ENCODE assay signal across 13 mouse cellular contexts in the genomic region with DNA sequence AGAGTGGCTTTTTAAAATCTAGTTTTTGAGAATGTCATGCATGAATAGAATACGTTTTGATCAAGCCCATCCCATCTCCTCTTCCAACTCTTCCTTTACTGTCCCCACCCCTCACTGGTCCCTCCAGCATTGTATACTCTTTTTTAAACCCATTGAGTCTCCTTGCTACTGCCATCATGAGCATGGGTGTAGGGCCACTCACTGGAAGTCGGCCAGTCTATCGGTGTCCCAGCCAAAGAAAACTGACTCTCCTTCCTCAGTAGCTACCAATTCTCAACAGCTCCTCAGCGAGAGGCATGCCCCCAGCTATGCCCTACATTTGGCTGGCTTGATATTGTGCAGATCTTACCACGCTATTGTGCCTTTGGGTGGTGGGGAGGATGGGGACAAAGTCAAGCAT. TPM values are rescaled to one million over a fixed set of nuclear protein-coding genes. Genes with fewer than 3 reads are reported as not detected.
A peak's percentile ranks its signal among the peaks of the same experiment; 100 is the strongest.
DNase-seq lines count a peak whose midpoint lies in the region; ATAC-seq lines count a peak whose summit lies in the region.
"Had no signal": no experiment of that assay in that cellular context is flagged by ENCODE, and none has a peak within 500 bp of the region (broad histone marks: within the 10 kb centered on the region; RNA-seq: fewer than 3 reads in every experiment).

No protein-coding gene starts in this region.

- DNase-seq in right cerebral cortex, postnatal 10 days (ENCODE audit: low spot score in 2 of 2), result peak; percentile 32 to 40
- DNase-seq in right cerebral cortex, postnatal 25 days, result no peak
- no peak for DNase-seq in adrenal gland, postnatal 14 days
- no peak for DNase-seq in urinary bladder, postnatal 14 days (ENCODE audit: low spot score)
- DNase-seq: adrenal gland, adult 8-10 months; cerebellum, adult 9-11 months; layer of hippocampus, adult 9-11 months; liver, embryonic 13.5 days had no signal

- peaks cover 48% of the 10 kb centered on the region for H3K4me1 ChIP-seq in kidney, embryonic 15.5 days
- H3K4me1 ChIP-seq in kidney, embryonic 14.5 days (ENCODE audit: control insufficient read depth, insufficient read depth, low read length), result peaks cover 26% of the 10 kb centered on the region
- H3K4me1 ChIP-seq in limb, embryonic 15.5 days, result peaks cover 29% of the 10 kb centered on the region
- H3K4me1 ChIP-seq: liver, embryonic 13.5 days had no signal

- no peak overlapping the region for H3K9ac ChIP-seq in kidney, embryonic 15.5 days
- no peak overlapping the region for H3K9ac ChIP-seq in kidney, embryonic 14.5 days (ENCODE audit: low read depth, low read length)
- no peak overlapping the region for H3K9ac ChIP-seq in limb, embryonic 15.5 days
- H3K9ac ChIP-seq: liver, embryonic 13.5 days had no signal

- peak overlapping the region; percentile 60 for H3K27ac ChIP-seq in kidney, embryonic 15.5 days
- no peak overlapping the region for H3K27ac ChIP-seq in kidney, embryonic 14.5 days (ENCODE audit: low read depth, low read length)
- peak overlapping the region; percentile 62 for H3K27ac ChIP-seq in limb, embryonic 15.5 days
- H3K27ac ChIP-seq: liver, embryonic 13.5 days had no signal

- H3K9me3 ChIP-seq in kidney, embryonic 15.5 days (replicated peaks), result no peaks in the 10 kb centered on the region
- H3K9me3 ChIP-seq in kidney, embryonic 14.5 days (ENCODE audit: control insufficient read depth, low read length), result no peaks in the 10 kb centered on the region
- no peaks in the 10 kb centered on the region for H3K9me3 ChIP-seq in limb, embryonic 15.5 days
- H3K9me3 ChIP-seq: liver, embryonic 13.5 days had no signal

- no peaks in the 10 kb centered on the region for H3K27me3 ChIP-seq in kidney, embryonic 15.5 days
- no peaks in the 10 kb centered on the region for H3K27me3 ChIP-seq in kidney, embryonic 14.5 days (ENCODE audit: control insufficient read depth, insufficient read depth, low read length)
- H3K27me3 ChIP-seq in limb, embryonic 15.5 days, result 0 out of 2 replicates have a peak, but pooled peaks cover 3% of the 10 kb centered on the region
- H3K27me3 ChIP-seq: liver, embryonic 13.5 days had no signal

- no peaks in the 10 kb centered on the region for H3K36me3 ChIP-seq in kidney, embryonic 15.5 days
- H3K36me3 ChIP-seq in kidney, embryonic 14.5 days (ENCODE audit: control insufficient read depth, insufficient read depth, low read length), result no peaks in the 10 kb centered on the region
- H3K36me3 ChIP-seq in limb, embryonic 15.5 days, result no peaks in the 10 kb centered on the region
- H3K36me3 ChIP-seq: G1E; liver, embryonic 13.5 days had no signal

- 0 out of 2 replicates have a peak overlapping the region, but pooled peaks have one; percentile 13 for H3K4me2 ChIP-seq in kidney, embryonic 15.5 days
- no peak overlapping the region for H3K4me2 ChIP-seq in kidney, embryonic 14.5 days (replicated peaks; ENCODE audit: low read depth, low read length)
- no peak overlapping the region for H3K4me2 ChIP-seq in limb, embryonic 15.5 days
- H3K4me2 ChIP-seq: liver, embryonic 13.5 days had no signal

- 76% methylated on average over 5 of the region's 5 CpGs for WGBS in kidney, embryonic 15.5 days
- WGBS in kidney, embryonic 14.5 days, result 86% methylated on average over 5 of the region's 5 CpGs
- WGBS in limb, embryonic 15.5 days, result 76% methylated on average over 5 of the region's 5 CpGs

- ATAC-seq in kidney, embryonic 15.5 days (replicated peaks; ENCODE audit: low FRiP score), result no peak
- no peak for ATAC-seq in kidney, embryonic 14.5 days (ENCODE audit: low FRiP score, low TSS enrichment)
- no peak for ATAC-seq in limb, embryonic 15.5 days (ENCODE audit: insufficient number of reproducible peaks, low FRiP score, low TSS enrichment, low read depth)
- ATAC-seq: hindbrain, embryonic 16.5 days had no signal

- H3K4me3 ChIP-seq in kidney, embryonic 15.5 days (replicated peaks), result no peak overlapping the region
- no peak overlapping the region for H3K4me3 ChIP-seq in kidney, embryonic 14.5 days (ENCODE audit: low read length)
- no peak overlapping the region for H3K4me3 ChIP-seq in limb, embryonic 15.5 days
- H3K4me3 ChIP-seq: liver, embryonic 13.5 days had no signal

RNA-seq across cellular contexts. Expression of a gene that starts 47.7 kb away (rescaled TPM):
- 11.7 and 13.7 TPM in 2 replicates for polyA plus RNA-seq in kidney, embryonic 15.5 days (2015; fragmentation: Nextera tagmentation; extraction: Ambion mirVana)
- polyA plus RNA-seq in kidney, embryonic 14.5 days (2014; fragmentation: Nextera tagmentation; extraction: Ambion mirVana), result 17.3 and 18.7 TPM in 2 replicates
- polyA plus RNA-seq in limb, embryonic 15.5 days (2015; fragmentation: Nextera tagmentation; extraction: Ambion mirVana), result 17.1 and 18.0 TPM in 2 replicates
- total RNA-seq in adrenal gland, postnatal 14 days (2021), result 10.0 and 14.0 TPM in 2 replicates
- polyA plus RNA-seq: G1E had no signal

Comparison
In these comparisons a context has a peak if more than half of its experiments do, and no peak if none do; other contexts are left out.
1. DNase-seq: peak in right cerebral cortex, postnatal 10 days (2 of 2); none in right cerebral cortex, postnatal 25 days (single experiment), adrenal gland, postnatal 14 days (single experiment) and urinary bladder, postnatal 14 days (single experiment).